Mouse (Mus musculus) kidney, postnatal 25 days (tissue): Measurements from ENCODE around the gene Zdhhc17.
A peak's percentile ranks its signal among the peaks of the same experiment; 100 is the strongest.

Experiments
- DNase-seq, 2 experiments: peaks; one replicate each; pipeline ENCODE4 v3.0.0; 2021; ENCODE audit warnings: mixed read lengths in 2 of 2

The Zdhhc17 gene

GRCm38 (mm10) chr10:111004220-111004619 is 5.7 kb downstream of the Zdhhc17 start:
- DNase-seq: no peak

GRCm38 (mm10) chr10:110999201-110999600 is 10.7 kb downstream of the Zdhhc17 start:
- DNase-seq: no peak

- no peak for DNase-seq
Measured at GRCm38 (mm10) chr10:110997180-110997579, 12.8 kb downstream of the Zdhhc17 start.

- DNase-seq: no peak
Measured at GRCm38 (mm10) chr10:110994761-110995160, 15.2 kb downstream of the Zdhhc17 start.

- DNase-seq: peak in 1 of 2 experiments; percentile 58
Measured at GRCm38 (mm10) chr10:110993249-110993648, 16.7 kb downstream of the Zdhhc17 start.

- DNase-seq: peak; percentile 32 to 63
Measured at GRCm38 (mm10) chr10:110992047-110992431, 17.9 kb downstream of the Zdhhc17 start.

- DNase-seq: no peak
Measured at GRCm38 (mm10) chr10:110991307-110992046, 18.5 kb downstream of the Zdhhc17 start.

- peak in 1 of 2 experiments; percentile 64 for DNase-seq
Measured at GRCm38 (mm10) chr10:110989729-110990128, 20.2 kb downstream of the Zdhhc17 start.

- DNase-seq: no peak
Measured at GRCm38 (mm10) chr10:110986682-110987081, 23.3 kb downstream of the Zdhhc17 start.

GRCm38 (mm10) chr10:110982771-110983170 is 27.2 kb downstream of the Zdhhc17 start:
- peak; percentile 58 to 59 for DNase-seq

GRCm38 (mm10) chr10:110980441-110980840 is 29.5 kb downstream of the Zdhhc17 start:
- peak; percentile 39 to 66 for DNase-seq

GRCm38 (mm10) chr10:110979431-110979830 is 30.5 kb downstream of the Zdhhc17 start:
- DNase-seq: no peak

GRCm38 (mm10) chr10:110977379-110977778 is 32.6 kb downstream of the Zdhhc17 start:
- DNase-seq: no peak

- peak; percentile 28 to 38 for DNase-seq
Measured at GRCm38 (mm10) chr10:110976046-110976445, 33.9 kb downstream of the Zdhhc17 start.

- DNase-seq: no peak
Measured at GRCm38 (mm10) chr10:110974885-110975284, 35.1 kb downstream of the Zdhhc17 start.

GRCm38 (mm10) chr10:110974463-110974862 is 35.5 kb downstream of the Zdhhc17 start:
- peak; percentile 74 to 79 for DNase-seq

GRCm38 (mm10) chr10:110971998-110972397 is 37.9 kb downstream of the Zdhhc17 start:
- no peak for DNase-seq

GRCm38 (mm10) chr10:110971483-110971882 is 38.5 kb downstream of the Zdhhc17 start:
- DNase-seq: peak in 1 of 2 experiments; percentile 32

GRCm38 (mm10) chr10:110971044-110971443 is 38.9 kb downstream of the Zdhhc17 start:
- DNase-seq: no peak

- peak; percentile 37 to 38 for DNase-seq
Measured at GRCm38 (mm10) chr10:110962172-110962571, 47.8 kb downstream of the Zdhhc17 start.

GRCm38 (mm10) chr10:110960841-110961240 is 49.1 kb downstream of the Zdhhc17 start:
- peak in 1 of 2 experiments; percentile 35 for DNase-seq

- DNase-seq: no peak
Measured at GRCm38 (mm10) chr10:110959781-110960180, 50.2 kb downstream of the Zdhhc17 start.

GRCm38 (mm10) chr10:110958879-110959278 is 51.1 kb downstream of the Zdhhc17 start:
- DNase-seq: peak in 1 of 2 experiments; percentile 36

GRCm38 (mm10) chr10:110952937-110953451 is 56.9 kb downstream of the Zdhhc17 start:
- peak; percentile 88 to 95 for DNase-seq
